Mouse (Mus musculus): Measurements from ENCODE around the gene Nudt3. TPM values are rescaled to one million over a fixed set of nuclear protein-coding genes. Genes with fewer than 3 reads are reported as not detected.

Gene Nudt3
- polyA plus RNA-seq, 1 experiment from 2014 or later: 33.3 TPM

GRCm38 (mm10) chr17:27573772-27574320 is 49.4 kb downstream of the Nudt3 start:
- no peaks in the 10 kb centered on the region for H3K27me3 ChIP-seq (replicated peaks; ENCODE audit: control insufficient read depth, insufficient read depth, low read length)
- ATAC-seq (replicated peaks; ENCODE audit: low FRiP score, low TSS enrichment, low read depth) (no peak), DNase-seq (ENCODE audit: low spot score) (no peak)
- WGBS: 93% methylated on average over 10 of the region's 10 CpGs
- no peaks in the 10 kb centered on the region for H3K4me1 ChIP-seq (replicated peaks; ENCODE audit: control insufficient read depth, insufficient read depth, low read length)
- H3K4me3 ChIP-seq (ENCODE audit: low read depth, low read length): no peak overlapping the region
- no peak overlapping the region for H3K27ac ChIP-seq (ENCODE audit: low read depth)
- H3K4me2 ChIP-seq (ENCODE audit: low read length): no peak overlapping the region
- H3K9me3 ChIP-seq (ENCODE audit: control insufficient read depth, low read length): no peaks in the 10 kb centered on the region
- peaks cover 26% of the 10 kb centered on the region for H3K36me3 ChIP-seq (ENCODE audit: control insufficient read depth, insufficient read depth, low read length)
- no peak overlapping the region for H3K9ac ChIP-seq (ENCODE audit: low read length)

- WGBS: 79% methylated on average over 8 of the region's 8 CpGs
- no peak overlapping the region for H3K9ac ChIP-seq (ENCODE audit: low read length)
- H3K4me1 ChIP-seq (replicated peaks; ENCODE audit: control insufficient read depth, insufficient read depth, low read length): no peaks in the 10 kb centered on the region; the same call in 1 of the 2 replicates
- H3K27me3 ChIP-seq (replicated peaks; ENCODE audit: control insufficient read depth, insufficient read depth, low read length): no peaks in the 10 kb centered on the region
- DNase-seq (ENCODE audit: low spot score): no peak
- no peak overlapping the region for H3K4me2 ChIP-seq (ENCODE audit: low read length)
- H3K27ac ChIP-seq (ENCODE audit: low read depth): no peak overlapping the region
- H3K36me3 ChIP-seq (ENCODE audit: control insufficient read depth, insufficient read depth, low read length): peaks cover 6% of the 10 kb centered on the region
- no peaks in the 10 kb centered on the region for H3K9me3 ChIP-seq (ENCODE audit: control insufficient read depth, low read length)
- no peak for ATAC-seq (replicated peaks; ENCODE audit: low FRiP score, low TSS enrichment, low read depth)
- H3K4me3 ChIP-seq (ENCODE audit: low read depth, low read length): no peak overlapping the region
Measured at GRCm38 (mm10) chr17:27571315-27571714, 52.0 kb downstream of the Nudt3 start.

GRCm38 (mm10) chr17:27568228-27568627 is 55.1 kb downstream of the Nudt3 start:
- Histone ChIP-seq H3K4me2 (ENCODE audit: low read length) (no peak overlapping the region), H3K4me1 (replicated peaks; ENCODE audit: control insufficient read depth, insufficient read depth, low read length) (peaks cover 6% of the 10 kb centered on the region), H3K9me3 (ENCODE audit: control insufficient read depth, low read length) (no peaks in the 10 kb centered on the region), H3K27ac (ENCODE audit: low read depth) (no peak overlapping the region), H3K27me3 (replicated peaks; ENCODE audit: control insufficient read depth, insufficient read depth, low read length) (no peaks in the 10 kb centered on the region), H3K4me3 (ENCODE audit: low read depth, low read length) (no peak overlapping the region), H3K9ac (ENCODE audit: low read length) (no peak overlapping the region), H3K36me3 (ENCODE audit: control insufficient read depth, insufficient read depth, low read length) (no peaks in the 10 kb centered on the region)
- WGBS: 89% methylated on average over 5 of the region's 5 CpGs
- DNase-seq (ENCODE audit: low spot score) (no peak), ATAC-seq (replicated peaks; ENCODE audit: low FRiP score, low TSS enrichment, low read depth) (no peak)

GRCm38 (mm10) chr17:27565942-27566267 is 57.4 kb downstream of the Nudt3 start:
- under 1% methylated on average over 13 of the region's 13 CpGs for WGBS
- ATAC-seq (replicated peaks; ENCODE audit: low FRiP score, low TSS enrichment, low read depth) (no peak), DNase-seq (ENCODE audit: low spot score) (no peak)
- peak overlapping the region; percentile 54 for H3K4me3 ChIP-seq (ENCODE audit: low read depth, low read length)
- H3K4me2 ChIP-seq (ENCODE audit: low read length): peak overlapping the region; percentile 94
- peaks cover 17% of the 10 kb centered on the region for H3K4me1 ChIP-seq (replicated peaks; ENCODE audit: control insufficient read depth, insufficient read depth, low read length)
- no peaks in the 10 kb centered on the region for H3K27me3 ChIP-seq (replicated peaks; ENCODE audit: control insufficient read depth, insufficient read depth, low read length)
- no peak overlapping the region for H3K27ac ChIP-seq (ENCODE audit: low read depth)
- no peaks in the 10 kb centered on the region for H3K9me3 ChIP-seq (ENCODE audit: control insufficient read depth, low read length)
- H3K36me3 ChIP-seq (ENCODE audit: control insufficient read depth, insufficient read depth, low read length): peaks cover 8% of the 10 kb centered on the region; the same call in 1 of the 2 replicates
- peak overlapping the region; percentile 49 for H3K9ac ChIP-seq (ENCODE audit: low read length)

- H3K9me3 ChIP-seq (ENCODE audit: control insufficient read depth, low read length): no peaks in the 10 kb centered on the region
- H3K9ac ChIP-seq (ENCODE audit: low read length): peak within 1 kb of the TSS; percentile 49
- no peaks in the 10 kb centered on the region for H3K27me3 ChIP-seq (replicated peaks; ENCODE audit: control insufficient read depth, insufficient read depth, low read length)
- under 1% methylated on average over 57 of the region's 58 CpGs for WGBS
- peak within 1 kb of the TSS; percentile 14; the same call in 1 of the 2 replicates for H3K27ac ChIP-seq (ENCODE audit: low read depth)
- peak; percentile 98 for DNase-seq (ENCODE audit: low spot score)
- H3K4me1 ChIP-seq (replicated peaks; ENCODE audit: control insufficient read depth, insufficient read depth, low read length): peaks cover 17% of the 10 kb centered on the region
- peak within 1 kb of the TSS; percentile 54 for H3K4me3 ChIP-seq (ENCODE audit: low read depth, low read length)
- peak within 1 kb of the TSS; percentile 94 for H3K4me2 ChIP-seq (ENCODE audit: low read length)
- peak; percentile 90 for ATAC-seq (replicated peaks; ENCODE audit: low FRiP score, low TSS enrichment, low read depth)
- peaks cover 13% of the 10 kb centered on the region; the same call in 1 of the 2 replicates for H3K36me3 ChIP-seq (ENCODE audit: control insufficient read depth, insufficient read depth, low read length)
Measured at GRCm38 (mm10) chr17:27565163-27565941, 57.9 kb downstream of the Nudt3 start, which contains the start of gene AI413582. Gene AI413582 (minus strand): TSS chr17:27565756.

GRCm38 (mm10) chr17:27564391-27565162 is 58.7 kb downstream of the Nudt3 start:
- Histone ChIP-seq H3K27ac (ENCODE audit: low read depth) (peak overlapping the region; percentile 14; the same call in 1 of the 2 replicates), H3K27me3 (replicated peaks; ENCODE audit: control insufficient read depth, insufficient read depth, low read length) (no peaks in the 10 kb centered on the region), H3K4me3 (ENCODE audit: low read depth, low read length) (peak overlapping the region; percentile 54), H3K9me3 (ENCODE audit: control insufficient read depth, low read length) (no peaks in the 10 kb centered on the region), H3K4me2 (ENCODE audit: low read length) (peak overlapping the region; percentile 94), H3K9ac (ENCODE audit: low read length) (peak overlapping the region; percentile 49), H3K36me3 (ENCODE audit: control insufficient read depth, insufficient read depth, low read length) (peaks cover 17% of the 10 kb centered on the region; the same call in 1 of the 2 replicates), H3K4me1 (replicated peaks; ENCODE audit: control insufficient read depth, insufficient read depth, low read length) (peaks cover 17% of the 10 kb centered on the region)
- DNase-seq (ENCODE audit: low spot score) (peak; percentile 77), ATAC-seq (replicated peaks; ENCODE audit: low FRiP score, low TSS enrichment, low read depth) (0 out of 2 replicates have a peak, but pooled peaks have one; percentile 2)
- WGBS: 13% methylated on average over 20 of the region's 20 CpGs

GRCm38 (mm10) chr17:27563771-27564244 is 59.5 kb downstream of the Nudt3 start:
- Histone ChIP-seq H3K4me1 (replicated peaks; ENCODE audit: control insufficient read depth, insufficient read depth, low read length) (peaks cover 17% of the 10 kb centered on the region), H3K4me2 (ENCODE audit: low read length) (no peak overlapping the region), H3K9ac (ENCODE audit: low read length) (no peak overlapping the region), H3K36me3 (ENCODE audit: control insufficient read depth, insufficient read depth, low read length) (peaks cover 17% of the 10 kb centered on the region; the same call in 1 of the 2 replicates), H3K9me3 (ENCODE audit: control insufficient read depth, low read length) (no peaks in the 10 kb centered on the region), H3K27me3 (replicated peaks; ENCODE audit: control insufficient read depth, insufficient read depth, low read length) (no peaks in the 10 kb centered on the region), H3K4me3 (ENCODE audit: low read depth, low read length) (no peak overlapping the region), H3K27ac (ENCODE audit: low read depth) (no peak overlapping the region)
- no peak for ATAC-seq (replicated peaks; ENCODE audit: low FRiP score, low TSS enrichment, low read depth)
- WGBS: 52% methylated on average over 7 of the region's 7 CpGs
- DNase-seq (ENCODE audit: low spot score): no peak

- no peak overlapping the region for H3K4me2 ChIP-seq (ENCODE audit: low read length)
- no peak overlapping the region for H3K4me3 ChIP-seq (ENCODE audit: low read depth, low read length)
- peaks cover 20% of the 10 kb centered on the region for H3K4me1 ChIP-seq (replicated peaks; ENCODE audit: control insufficient read depth, insufficient read depth, low read length)
- ATAC-seq (replicated peaks; ENCODE audit: low FRiP score, low TSS enrichment, low read depth): no peak
- no peak for DNase-seq (ENCODE audit: low spot score)
- no peaks in the 10 kb centered on the region for H3K27me3 ChIP-seq (replicated peaks; ENCODE audit: control insufficient read depth, insufficient read depth, low read length)
- 54% methylated on average over 9 of the region's 11 CpGs for WGBS
- no peak overlapping the region for H3K9ac ChIP-seq (ENCODE audit: low read length)
- no peaks in the 10 kb centered on the region for H3K9me3 ChIP-seq (ENCODE audit: control insufficient read depth, low read length)
- H3K36me3 ChIP-seq (ENCODE audit: control insufficient read depth, insufficient read depth, low read length): peaks cover 17% of the 10 kb centered on the region; the same call in 1 of the 2 replicates
- no peak overlapping the region for H3K27ac ChIP-seq (ENCODE audit: low read depth)
Measured at GRCm38 (mm10) chr17:27561809-27562526, 61.3 kb downstream of the Nudt3 start.

All from intestine, embryonic 14.5 days (tissue).